8 mouse cellular contexts compared by ENCODE assay signal in genomic region chr11:86683395-86684125, GRCm38 (mm10). TPM values are rescaled to one million over a fixed set of nuclear protein-coding genes. Genes with fewer than 3 reads are reported as not detected.
DNase-seq lines count a peak whose midpoint lies in the region; ATAC-seq lines count a peak whose summit lies in the region.

Gene Vmp1 (minus strand): TSS chr11:86683836.
Gene Ptrh2 (plus strand): TSS chr11:86683985.

- peaks cover 21% of the 10 kb centered on the region for H3K4me1 ChIP-seq in hindbrain, embryonic 14.5 days (replicated peaks; ENCODE audit: control insufficient read depth, insufficient read depth, low read length)

- H3K9ac ChIP-seq in hindbrain, embryonic 14.5 days, result peak within 1 kb of the TSS; percentile 80

- peak within 1 kb of the TSS; percentile 73 for H3K4me3 ChIP-seq in hindbrain, embryonic 14.5 days (replicated peaks; ENCODE audit: low read length)

- peak within 1 kb of the TSS; percentile 67 for H3K4me2 ChIP-seq in hindbrain, embryonic 14.5 days (replicated peaks)

- peak; percentile 97 for ATAC-seq in hindbrain, embryonic 14.5 days (ENCODE audit: low FRiP score)

- no peaks in the 10 kb centered on the region for H3K9me3 ChIP-seq in hindbrain, embryonic 14.5 days (ENCODE audit: control insufficient read depth, low read length)

- H3K36me3 ChIP-seq in hindbrain, embryonic 14.5 days (replicated peaks; ENCODE audit: control insufficient read depth, insufficient read depth), result peaks cover 10% of the 10 kb centered on the region; the same call in 1 of the 2 replicates

- H3K27ac ChIP-seq in hindbrain, embryonic 14.5 days, result peak within 1 kb of the TSS; percentile 87

- WGBS in hindbrain, embryonic 14.5 days, result under 1% methylated on average over 56 of the region's 56 CpGs

- peak; percentile 99 for DNase-seq in R1 (ENCODE audit: low read depth, low spot score)
- peak; percentile 96 to 97 for DNase-seq in cerebellum, postnatal 25 days
- peak; percentile 83 to 84 for DNase-seq in frontal cortex, postnatal 25 days (ENCODE audit: low spot score in 2 of 2)
- peak; percentile 97 for DNase-seq in hindbrain, embryonic 14.5 days (ENCODE audit: low spot score)
- DNase-seq in layer of hippocampus, postnatal 36 days, result peak; percentile 86 to 89
- peak; percentile 95 for DNase-seq in lung, postnatal 36 days
- DNase-seq in retina, postnatal 1 day, result peak; percentile 98
- DNase-seq in urinary bladder, adult 18-20 months (ENCODE audit: low spot score in 2 of 2), result peak; percentile 87 to 89

- no peaks in the 10 kb centered on the region for H3K27me3 ChIP-seq in hindbrain, embryonic 14.5 days (ENCODE audit: control insufficient read depth, insufficient read depth, low read length)

RNA-seq across cellular contexts. Expression of gene Vmp1, which starts in this region (rescaled TPM):
- polyA plus RNA-seq in hindbrain, embryonic 14.5 days (2014; fragmentation: Nextera tagmentation; extraction: Ambion mirVana), result 148 and 151 TPM in 2 replicates
- 100 to 1,000 TPM; 119 to 137 TPM for total RNA-seq in layer of hippocampus, postnatal 36 days (2021)

RNA-seq across cellular contexts. Expression of gene Ptrh2, which starts in this region (rescaled TPM):
- 28.5 and 30.4 TPM in 2 replicates for polyA plus RNA-seq in hindbrain, embryonic 14.5 days (2014; fragmentation: Nextera tagmentation; extraction: Ambion mirVana)
- 10 to 100 TPM; 10.1 to 10.3 TPM for total RNA-seq in layer of hippocampus, postnatal 36 days (2021)

Comparison
In these comparisons a context has a peak if more than half of its experiments do, and no peak if none do; other contexts are left out.
1. Peak in every context shown above with its lines: DNase-seq, ATAC-seq, H3K4me3 ChIP-seq and H3K27ac ChIP-seq.